9 mouse cellular contexts compared by ENCODE assay signal in the genomic region with DNA sequence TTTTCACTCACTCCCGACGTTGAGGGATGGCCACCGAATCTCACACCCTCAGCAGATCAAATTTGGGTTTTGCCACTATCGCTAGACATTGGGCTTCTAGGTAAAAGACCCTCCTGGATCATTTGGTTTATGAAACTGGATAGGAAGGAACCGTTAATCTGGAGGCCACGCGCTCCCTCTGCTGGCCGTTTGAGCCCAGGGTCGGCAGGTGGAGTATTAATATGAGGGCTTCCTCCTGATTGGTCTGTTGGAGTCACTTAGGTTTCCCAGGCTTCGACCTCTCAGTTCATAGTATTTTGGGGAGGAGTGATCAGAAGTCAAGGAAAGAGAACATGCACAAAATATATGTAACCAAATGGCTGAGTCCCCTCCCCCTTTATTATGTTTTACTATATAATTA. TPM values are rescaled to one million over a fixed set of nuclear protein-coding genes. Genes with fewer than 3 reads are reported as not detected.
DNase-seq lines count a peak whose midpoint lies in the region; TF ChIP-seq lines count a peak whose summit lies in the region.
"Had no signal": no experiment of that assay in that cellular context is flagged by ENCODE, and none has a peak within 500 bp of the region (broad histone marks: within the 10 kb centered on the region; RNA-seq: fewer than 3 reads in every experiment).

No protein-coding gene starts in this region.

- intact Hi-C loops in heart, postnatal 14 days (cut with DNase I): loop anchor here (5.0 kb wide), 1 partner anchor 96 kb away; no protein-coding TSS in a partner anchor

- no peaks in the 10 kb centered on the region for H3K36me3 ChIP-seq in small intestine, adult 2 months (ENCODE audit: control insufficient read depth, insufficient read depth, low read length)
- H3K36me3 ChIP-seq: liver, embryonic 13.5 days had no signal

- DNase-seq in ovary, postnatal 36 days (ENCODE audit: low spot score): peak; percentile 27
- no peak for DNase-seq in ovary, adult 18-20 months (ENCODE audit: low spot score)
- peak; percentile 50 for DNase-seq in adrenal gland, adult 2 months
- peak; percentile 62 to 76 for DNase-seq in cerebellum, postnatal 25 days
- DNase-seq in heart, postnatal 14 days: peak; percentile 63 to 68
- DNase-seq in lung, adult 18-20 months: peak; percentile 33 to 39
- DNase-seq: liver, embryonic 13.5 days had no signal

- no peak for TF ChIP-seq POLR2A in small intestine, adult 2 months (IDR thresholded peaks at IDR 0.05; ENCODE audit: low read depth, low read length)

- no peak overlapping the region for H3K27ac ChIP-seq in small intestine, adult 2 months (ENCODE audit: insufficient read depth, low read depth, low read length)
- H3K27ac ChIP-seq: liver, embryonic 13.5 days had no signal

- 34% methylated on average over 10 of the region's 10 CpGs for WGBS in small intestine, adult 2 months

- H3K4me3 ChIP-seq in small intestine, adult 2 months (ENCODE audit: low read depth, low read length): no peak overlapping the region
- H3K4me3 ChIP-seq: erythroblast, embryonic 14.5 days; liver, embryonic 13.5 days had no signal

- H3K4me1 ChIP-seq in small intestine, adult 2 months (ENCODE audit: control insufficient read depth, insufficient read depth, insufficient read length, low read length): no peaks in the 10 kb centered on the region
- H3K4me1 ChIP-seq: liver, embryonic 13.5 days had no signal

- TF ChIP-seq CTCF in small intestine, adult 2 months (IDR thresholded peaks at IDR 0.05; ENCODE audit: extremely low read depth, insufficient read length, insufficient replicate concordance, low read depth, low read length): peak; percentile 73; the same call in 1 of the 2 replicates

- no peaks in the 10 kb centered on the region for H3K27me3 ChIP-seq in small intestine, adult 2 months (ENCODE audit: control insufficient read depth, insufficient read depth, low read length)
- H3K27me3 ChIP-seq: liver, embryonic 13.5 days had no signal

RNA-seq across cellular contexts. Expression of a gene that starts 2.5 kb away (rescaled TPM):
- total RNA-seq in adrenal gland, adult 2 months (2021): 1 to 10 TPM; 5.3 to 7.3 TPM
- 0.06 and 0.10 TPM in 2 replicates for polyA plus RNA-seq in adrenal gland, adult 2 months (2012; rRNA removed)
- total RNA-seq in heart, postnatal 14 days (2021): 1 to 10 TPM; 2.3 to 2.8 TPM
- 0.03 and 0.19 TPM in 2 replicates for polyA plus RNA-seq in small intestine, adult 2 months (2012; rRNA removed)
- polyA plus RNA-seq: erythroblast, embryonic 14.5 days had no signal

RNA-seq across cellular contexts. Expression of a gene that starts 34.0 kb away (rescaled TPM):
- total RNA-seq in adrenal gland, adult 2 months (2021): 10 to 100 TPM; 21.2 to 51.9 TPM
- polyA plus RNA-seq in adrenal gland, adult 2 months (2012; rRNA removed): 40.5 and 44.4 TPM in 2 replicates
- total RNA-seq in heart, postnatal 14 days (2021): 10 to 100 TPM; 16.2 to 17.2 TPM
- polyA plus RNA-seq in small intestine, adult 2 months (2012; rRNA removed): 8.8 and 10.4 TPM in 2 replicates
- polyA plus RNA-seq: erythroblast, embryonic 14.5 days had no signal
